In genomic region chr11:84128943-84129798, GRCm38 (mm10) we compare ENCODE assay signal across 8 mouse cellular contexts. TPM values are rescaled to one million over a fixed set of nuclear protein-coding genes. Genes with fewer than 3 reads are reported as not detected.
DNase-seq lines count a peak whose midpoint lies in the region; ATAC-seq and TF ChIP-seq lines count a peak whose summit lies in the region.

Gene Tada2a (minus strand): TSS chr11:84129600.
Gene Acaca (plus strand): TSS chr11:84129672.

- under 1% methylated on average over 83 of the region's 83 CpGs for WGBS in heart, embryonic 10.5 days
- WGBS in kidney, embryonic 15.5 days, result under 1% methylated on average over 55 of the region's 83 CpGs
- under 1% methylated on average over 69 of the region's 83 CpGs for WGBS in liver, embryonic 12.5 days (ENCODE audit: insufficient replicate concordance)

- DNase-seq in CD4-positive helper T cell, adult 2 months (ENCODE audit: low read depth, low spot score), result peak; percentile 89
- DNase-seq in brain, adult 2 months (ENCODE audit: low read depth, low spot score), result peak; percentile 92
- peak; percentile 85 for DNase-seq in heart, embryonic 10.5 days (ENCODE audit: low spot score)
- peak; percentile 87 for DNase-seq in naive thymus-derived CD4-positive, alpha-beta T cell, adult 2 months (ENCODE audit: low read depth)
- peak; percentile 80 for DNase-seq in splenic B cell, adult 2 months (ENCODE audit: low read depth, low spot score)

- peak within 1 kb of the TSS; percentile 91 for H3K4me2 ChIP-seq in kidney, embryonic 15.5 days
- H3K4me2 ChIP-seq in liver, embryonic 12.5 days, result peak within 1 kb of the TSS; percentile 91

- H3K27me3 ChIP-seq in heart, embryonic 10.5 days (ENCODE audit: insufficient read depth, poor library complexity, severe bottlenecking), result no peaks in the 10 kb centered on the region
- H3K27me3 ChIP-seq in kidney, embryonic 15.5 days, result no peaks in the 10 kb centered on the region
- H3K27me3 ChIP-seq in liver, embryonic 12.5 days (replicated peaks), result peaks cover 13% of the 10 kb centered on the region; the same call in 1 of the 2 replicates
- peaks cover 2% of the 10 kb centered on the region; the same call in 1 of the 2 replicates for H3K27me3 ChIP-seq in splenic B cell, adult 2 months (ENCODE audit: control insufficient read depth, insufficient read depth, low read length, poor library complexity, severe bottlenecking)

- ATAC-seq in kidney, embryonic 15.5 days (replicated peaks; ENCODE audit: low FRiP score), result peak; percentile 92
- ATAC-seq in liver, embryonic 12.5 days, result peak; percentile 90

- peak within 1 kb of the TSS; percentile 100 for H3K4me3 ChIP-seq in embryonic fibroblast, embryonic 13.5 days (ENCODE audit: insufficient read depth, low read length)
- peak within 1 kb of the TSS; percentile 91 for H3K4me3 ChIP-seq in heart, embryonic 10.5 days
- peak within 1 kb of the TSS; percentile 79 for H3K4me3 ChIP-seq in kidney, embryonic 15.5 days (replicated peaks)
- H3K4me3 ChIP-seq in liver, embryonic 12.5 days, result peak within 1 kb of the TSS; percentile 85

- peak; percentile 75 for TF ChIP-seq POLR2A in embryonic fibroblast, embryonic 13.5 days (IDR thresholded peaks at IDR 0.05; ENCODE audit: low read depth, low read length)

- H3K9ac ChIP-seq in kidney, embryonic 15.5 days, result peak within 1 kb of the TSS; percentile 86
- H3K9ac ChIP-seq in liver, embryonic 12.5 days, result peak within 1 kb of the TSS; percentile 89

- peaks cover 30% of the 10 kb centered on the region for H3K36me3 ChIP-seq in heart, embryonic 10.5 days
- H3K36me3 ChIP-seq in kidney, embryonic 15.5 days, result peaks cover 32% of the 10 kb centered on the region
- H3K36me3 ChIP-seq in liver, embryonic 12.5 days, result peaks cover 34% of the 10 kb centered on the region
- H3K36me3 ChIP-seq in splenic B cell, adult 2 months (ENCODE audit: control insufficient read depth, insufficient read depth, low read length, poor library complexity, severe bottlenecking), result 0 out of 2 replicates have a peak, but pooled peaks cover 2% of the 10 kb centered on the region

- H3K27ac ChIP-seq in embryonic fibroblast, embryonic 13.5 days (ENCODE audit: insufficient read depth, low read length), result peak within 1 kb of the TSS; percentile 2; the same call in 1 of the 2 replicates
- H3K27ac ChIP-seq in heart, embryonic 10.5 days, result peak within 1 kb of the TSS; percentile 96
- H3K27ac ChIP-seq in kidney, embryonic 15.5 days, result peak within 1 kb of the TSS; percentile 59
- peak within 1 kb of the TSS; percentile 72 for H3K27ac ChIP-seq in liver, embryonic 12.5 days

- no peaks in the 10 kb centered on the region for H3K4me1 ChIP-seq in embryonic fibroblast, embryonic 13.5 days (ENCODE audit: control insufficient read depth, insufficient read depth, low read length)
- H3K4me1 ChIP-seq in heart, embryonic 10.5 days, result peaks cover 10% of the 10 kb centered on the region; the same call in 1 of the 2 replicates
- peaks cover 14% of the 10 kb centered on the region for H3K4me1 ChIP-seq in kidney, embryonic 15.5 days
- peaks cover 17% of the 10 kb centered on the region for H3K4me1 ChIP-seq in liver, embryonic 12.5 days

- no peaks in the 10 kb centered on the region for H3K9me3 ChIP-seq in heart, embryonic 10.5 days
- no peaks in the 10 kb centered on the region for H3K9me3 ChIP-seq in kidney, embryonic 15.5 days (replicated peaks)
- no peaks in the 10 kb centered on the region for H3K9me3 ChIP-seq in liver, embryonic 12.5 days (replicated peaks)

- no peak for TF ChIP-seq CTCF in embryonic fibroblast, embryonic 13.5 days (IDR thresholded peaks at IDR 0.05; ENCODE audit: borderline replicate concordance, insufficient read depth, low read length)

RNA-seq across cellular contexts. Expression of gene Tada2a, which starts in this region (rescaled TPM):
- polyA plus RNA-seq in embryonic fibroblast, embryonic 13.5 days (2011; ENCODE audit: insufficient read length, low read depth, missing spikeins), result 26.2 and 33.0 TPM in 2 replicates
- polyA plus RNA-seq in heart, embryonic 10.5 days (2016; fragmentation: Nextera tagmentation; extraction: Ambion mirVana), result 24.7 and 31.4 TPM in 2 replicates
- polyA plus RNA-seq in kidney, embryonic 15.5 days (2015; fragmentation: Nextera tagmentation; extraction: Ambion mirVana), result 34.6 and 35.1 TPM in 2 replicates
- 16.2 and 16.7 TPM in 2 replicates for polyA plus RNA-seq in liver, embryonic 12.5 days (2016; fragmentation: Nextera tagmentation; extraction: Ambion mirVana)

RNA-seq across cellular contexts. Expression of gene Acaca, which starts in this region (rescaled TPM):
- 49.2 and 52.2 TPM in 2 replicates for polyA plus RNA-seq in embryonic fibroblast, embryonic 13.5 days (2011; ENCODE audit: insufficient read length, low read depth, missing spikeins)
- polyA plus RNA-seq in heart, embryonic 10.5 days (2016; fragmentation: Nextera tagmentation; extraction: Ambion mirVana), result 13.3 and 14.9 TPM in 2 replicates
- polyA plus RNA-seq in kidney, embryonic 15.5 days (2015; fragmentation: Nextera tagmentation; extraction: Ambion mirVana), result 11.6 and 14.4 TPM in 2 replicates
- 11.8 and 12.6 TPM in 2 replicates for polyA plus RNA-seq in liver, embryonic 12.5 days (2016; fragmentation: Nextera tagmentation; extraction: Ambion mirVana)

Comparison
In these comparisons a context has a peak if more than half of its experiments do, and no peak if none do; other contexts are left out.
1. Peak in every context shown above with its lines: DNase-seq, ATAC-seq, H3K4me3 ChIP-seq and H3K27ac ChIP-seq.
2. H3K27ac ChIP-seq: peak in every context shown above with its lines; median percentile 96 in heart, embryonic 10.5 days; 72 in liver, embryonic 12.5 days; 59 in kidney, embryonic 15.5 days; 2 in embryonic fibroblast, embryonic 13.5 days.